Mouse (Mus musculus): ENCODE measurements around the gene Dab2ip.

DNA sequence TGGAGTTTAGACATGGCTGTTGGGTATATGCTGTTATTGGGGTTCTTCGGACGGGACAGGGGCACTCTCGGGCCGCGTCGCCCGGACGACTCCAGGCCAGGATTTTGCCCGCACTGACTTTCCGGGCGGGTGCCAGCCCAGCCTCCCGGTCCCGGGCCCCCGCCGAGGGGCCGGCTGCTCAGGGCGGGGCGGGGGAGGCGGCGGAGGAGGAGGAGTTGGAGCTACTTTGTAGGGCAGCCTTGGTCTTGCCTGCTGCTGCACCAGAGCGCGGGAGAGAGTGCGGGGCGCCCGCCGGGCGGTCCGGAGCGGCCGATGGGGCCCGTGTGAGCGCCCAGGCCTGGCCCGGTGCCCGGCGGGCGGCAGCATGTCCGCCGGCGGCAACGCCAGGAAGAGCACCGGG is 63.7 kb downstream of the Dab2ip start:
- TF ChIP-seq CTCF (IDR thresholded peaks at IDR 0.05; ENCODE audit: low read depth, low read length) (no peak), GATA1 (IDR thresholded peaks at IDR 0.05; ENCODE audit: borderline replicate concordance, low read length) (no peak), GATA2 (IDR thresholded peaks at IDR 0.05; ENCODE audit: borderline replicate concordance, low read depth, low read length) (no peak), TAL1 (conservative IDR thresholded peaks at IDR 0.05; ENCODE audit: low read depth, low read length) (no peak), POLR2AphosphoS5 (IDR thresholded peaks at IDR 0.05; ENCODE audit: insufficient replicate concordance, low read depth, low read length) (no peak)

Measured in G1E (cell line).